Mouse (Mus musculus) erythroblast, embryonic 14.5 days (primary cell): ENCODE results near the gene Higd2a.

Experiments used
- GATA1 ChIP-seq: IDR thresholded peaks from 2 replicates; pipeline ENCODE4 v1.6.1; 2012; ENCODE audit warnings: low read length, inconsistent platforms, mixed read lengths
- TAL1 ChIP-seq: IDR thresholded peaks from 3 replicates; pipeline ENCODE4 v1.6.1; 2012; ENCODE audit warnings: low read length, inconsistent platforms, mixed read lengths

GRCm38 (mm10) chr13:54562562-54562961 is 27.4 kb upstream of the Higd2a start:
- TF ChIP-seq GATA1, result no peak
- no peak for TF ChIP-seq TAL1
